Mouse (Mus musculus) urinary bladder, postnatal 25 days (tissue): ENCODE measurements around the gene Nbea.
"Not testable (repeated sequence)": the region's sequence is repeated elsewhere in the genome, so short reads cannot be mapped to it uniquely, and the experiment has no call there.

Source experiments
- DNase-seq: peaks from one replicate; pipeline ENCODE4 v3.0.0; 2022; ENCODE audit warnings: low spot score

Gene Nbea

DNA sequence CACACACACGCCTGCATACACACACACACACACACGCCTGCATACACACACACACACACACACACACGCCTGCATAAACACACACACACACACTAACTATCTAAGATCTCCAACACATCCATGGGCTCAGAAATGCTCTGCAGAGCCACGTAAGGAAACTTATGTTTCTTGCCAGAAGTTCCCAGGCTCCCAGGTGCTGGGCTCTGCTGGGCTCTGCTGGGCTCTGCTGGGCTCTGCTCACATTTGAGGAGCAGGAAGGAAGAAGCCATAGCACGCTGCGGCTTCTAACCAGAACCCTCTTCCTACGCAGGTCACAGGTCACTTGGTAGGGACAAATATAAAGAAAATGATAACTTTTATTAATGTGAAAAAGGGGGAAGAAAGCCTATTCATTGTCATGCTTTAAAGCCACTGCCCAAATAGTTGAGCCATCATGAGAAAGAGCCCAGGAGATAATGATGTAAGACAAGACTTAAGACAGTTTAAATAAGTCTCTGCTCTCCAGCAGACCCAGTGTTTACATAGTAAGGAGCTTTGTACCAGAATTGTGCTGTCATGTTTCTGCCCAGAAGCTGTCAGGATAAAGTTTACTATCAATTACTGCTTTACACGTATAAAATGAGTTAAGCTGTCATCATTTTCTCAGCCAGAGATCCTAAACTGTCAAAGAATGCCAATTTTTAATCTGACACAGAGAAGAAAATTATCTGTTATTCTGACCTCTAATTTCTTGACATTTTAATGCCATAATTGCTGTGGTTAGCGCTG is 521.6 kb downstream of the Nbea start:
- DNase-seq, result no peak

DNA sequence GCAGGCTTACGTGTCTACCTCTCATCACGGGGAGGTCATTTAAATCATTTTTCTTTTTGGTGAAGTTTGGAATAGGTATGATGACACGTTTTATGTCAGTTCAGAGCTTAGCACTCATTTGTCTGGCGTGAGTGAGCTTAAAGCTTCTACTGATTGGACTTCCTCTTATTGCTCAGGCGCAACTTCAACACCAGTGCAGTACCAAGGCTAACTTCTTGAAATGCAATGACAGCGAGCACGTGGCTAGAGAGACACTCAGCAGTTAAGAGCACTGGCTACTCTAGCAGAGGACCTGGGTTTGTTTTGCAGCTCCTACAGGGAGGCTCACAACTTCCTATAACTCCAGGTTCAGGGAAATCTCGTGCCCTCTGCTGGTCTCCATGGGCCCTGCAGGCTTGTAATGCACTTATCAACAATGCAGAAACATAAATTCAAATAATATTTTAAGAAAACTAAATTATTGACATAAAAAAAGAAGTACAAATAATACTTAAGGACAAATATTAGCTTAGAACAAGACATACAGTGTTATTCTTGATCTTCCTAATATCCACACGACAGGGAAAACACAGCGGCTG is 523.2 kb downstream of the Nbea start:
- DNase-seq, result no peak

DNA sequence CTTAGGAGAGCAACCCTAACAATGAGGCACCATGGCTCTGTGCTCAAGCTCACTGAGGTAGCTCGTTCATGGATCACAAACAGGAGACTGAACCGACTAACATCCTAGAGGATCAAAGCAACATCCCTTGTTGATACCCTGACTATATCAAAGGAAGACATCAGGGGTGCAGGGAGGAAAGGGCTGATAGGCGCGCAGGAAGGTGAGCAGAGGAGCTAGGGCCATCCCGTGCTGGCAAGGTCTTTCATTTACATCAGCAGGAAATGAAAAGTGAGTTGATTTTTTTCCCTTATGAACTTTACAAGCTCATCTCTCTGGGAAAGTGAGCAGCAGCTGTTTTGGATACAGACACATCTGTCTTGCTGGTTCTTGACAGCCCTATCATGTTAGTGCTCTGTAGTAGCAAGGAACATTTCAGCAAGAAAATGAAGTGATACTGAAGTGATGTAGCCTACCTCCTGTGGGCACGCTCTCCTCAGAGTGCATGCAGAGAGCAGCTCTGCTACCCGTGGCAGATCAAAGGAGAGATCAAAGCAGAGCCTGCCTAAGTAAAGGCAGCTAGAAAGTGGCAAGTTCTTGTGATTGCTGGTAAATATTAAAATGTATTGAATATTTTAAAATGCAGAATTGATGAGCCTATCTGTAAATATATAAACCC is 523.8 kb downstream of the Nbea start:
- DNase-seq, result no peak

DNA sequence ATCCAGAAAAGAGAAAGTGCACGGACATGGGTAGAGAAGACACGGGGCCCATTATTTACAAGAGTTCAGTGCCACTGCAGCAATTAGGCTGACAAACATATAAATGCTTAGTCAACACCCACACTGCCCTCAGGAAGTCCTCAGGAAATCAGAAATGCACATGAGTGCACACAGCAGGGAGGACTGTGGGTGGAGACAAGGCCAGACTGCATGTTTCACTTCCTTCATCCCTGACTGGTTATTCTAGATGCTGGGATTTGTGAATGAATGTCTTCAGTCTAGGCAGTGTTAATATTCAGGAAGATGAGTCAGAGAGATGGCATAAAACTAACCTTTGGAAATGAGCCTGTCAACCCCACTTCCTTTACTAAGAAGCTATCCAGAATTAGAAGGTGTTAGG is 531.2 kb downstream of the Nbea start:
- DNase-seq, result no peak

DNA sequence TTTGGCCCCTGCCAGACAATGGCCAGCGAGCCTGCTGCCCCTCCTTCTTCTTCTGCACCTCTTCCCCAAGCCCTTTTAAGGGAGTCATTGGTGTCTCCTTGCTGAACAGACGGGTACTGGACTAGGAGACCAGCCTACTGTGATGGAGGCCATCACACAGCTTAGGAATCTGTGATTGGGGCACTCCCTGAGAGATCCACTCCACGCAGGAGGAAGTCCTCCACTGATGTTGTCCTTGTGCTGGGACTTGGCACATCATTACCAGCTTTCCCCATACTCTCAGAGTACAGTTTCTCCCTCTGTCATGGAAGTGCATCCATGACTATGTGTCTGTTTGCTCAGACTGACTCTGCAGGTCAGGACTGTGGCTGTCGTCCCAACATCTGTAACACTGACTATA is 531.6 kb downstream of the Nbea start:
- DNase-seq, result no peak

DNA sequence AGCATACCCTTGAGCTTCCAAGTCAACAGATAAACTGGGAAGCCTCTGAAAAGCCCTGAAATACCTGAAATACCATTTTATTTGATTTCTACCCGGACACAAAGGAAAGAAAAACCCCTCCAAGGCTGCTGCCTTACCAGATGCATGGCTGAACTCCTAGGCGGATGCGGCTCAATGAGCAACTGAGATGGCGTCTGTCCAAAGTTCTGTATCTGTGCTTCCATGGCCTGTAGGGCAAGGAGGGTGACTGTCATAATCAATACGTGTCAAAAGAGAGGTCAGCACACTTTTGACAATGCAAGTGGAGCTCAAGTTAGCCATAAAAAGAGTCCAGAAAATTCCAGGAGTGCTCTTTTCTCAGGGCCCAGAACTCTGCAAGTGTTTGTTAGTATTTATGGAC is 534.0 kb downstream of the Nbea start:
- DNase-seq, result no peak

DNA sequence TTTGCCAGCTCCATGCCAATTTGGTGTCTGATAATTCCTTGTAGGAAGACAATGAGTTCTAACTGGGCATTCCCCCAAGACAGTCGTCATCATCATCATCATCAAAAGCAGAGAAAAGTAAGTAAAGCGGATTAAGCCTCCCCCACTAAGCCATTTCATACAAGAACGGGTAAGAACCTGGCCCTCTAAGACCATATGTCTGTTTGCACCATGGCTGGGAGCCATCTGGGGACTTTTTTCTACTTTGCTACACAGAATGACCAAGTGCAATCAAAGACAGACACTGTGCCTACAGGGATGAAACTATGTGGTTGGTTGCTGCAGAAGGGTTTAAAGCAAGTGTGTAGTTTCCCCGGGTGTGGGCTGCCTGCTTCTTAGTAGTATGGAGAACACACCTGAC is 535.2 kb downstream of the Nbea start:
- DNase-seq, result no peak

DNA sequence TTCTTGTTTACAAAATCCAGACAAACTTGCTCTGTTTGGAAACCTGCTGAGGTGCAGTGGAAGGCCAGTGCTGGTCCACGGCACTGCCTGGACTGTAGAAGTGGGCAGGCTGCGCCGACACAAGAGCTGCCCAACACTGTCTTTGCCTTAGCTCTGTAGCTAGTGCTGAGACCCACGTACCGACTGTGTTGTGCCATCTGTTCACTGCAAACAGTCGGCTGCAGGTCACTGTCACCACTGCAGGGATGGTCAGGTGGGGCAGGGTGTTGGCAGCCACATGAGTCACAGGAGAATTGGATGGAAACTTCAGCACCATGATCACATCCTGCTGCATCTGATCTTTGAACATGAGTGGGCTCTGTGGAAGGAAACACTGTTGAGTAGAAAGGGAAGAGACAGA is 536.3 kb downstream of the Nbea start:
- no peak for DNase-seq

DNA sequence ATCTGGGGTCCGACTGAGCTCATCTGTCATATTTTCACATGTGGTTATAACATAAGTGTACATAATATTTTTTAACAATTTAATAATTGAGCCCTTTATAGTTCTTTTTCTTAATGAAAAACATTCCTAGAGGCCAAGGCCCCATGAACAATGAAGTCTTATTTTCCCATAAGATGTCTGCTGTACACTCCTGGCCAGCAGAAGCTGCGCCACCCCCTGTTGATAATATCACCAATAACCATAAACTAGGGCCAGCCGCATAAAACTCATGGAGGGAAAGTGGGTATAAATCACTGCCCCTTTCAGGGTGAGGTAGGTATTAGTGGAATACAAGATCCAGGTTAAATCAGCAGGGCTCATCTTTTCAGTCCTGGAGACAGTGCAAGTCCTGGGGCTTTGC is 537.1 kb downstream of the Nbea start:
- no peak for DNase-seq

DNA sequence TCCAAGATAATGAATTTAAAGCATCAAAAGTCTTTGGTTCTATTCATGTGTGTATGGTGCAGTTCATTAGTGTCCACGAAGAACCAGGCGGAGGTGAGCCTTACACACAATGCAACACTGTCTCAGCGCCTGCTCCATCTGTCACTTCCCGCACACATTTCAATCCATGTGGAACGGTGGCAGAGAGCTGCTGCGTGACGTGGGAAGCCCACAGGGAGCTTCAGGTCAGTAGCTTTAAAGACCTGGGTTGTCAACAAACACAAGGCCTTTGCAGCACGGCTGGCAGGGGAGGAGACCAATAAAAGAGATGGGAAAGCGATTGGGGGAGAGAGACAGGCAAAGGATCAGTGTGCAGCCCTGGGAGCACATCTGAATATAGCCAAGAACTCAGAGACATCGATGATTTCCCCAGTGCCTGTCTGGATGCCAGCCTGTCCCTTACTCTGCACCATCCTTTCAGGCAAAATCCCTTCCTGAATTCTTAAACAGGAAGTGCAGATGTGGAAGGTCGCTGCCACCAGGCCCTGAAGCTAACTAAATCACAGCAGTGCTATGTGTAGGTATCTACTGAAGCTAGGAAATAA is 539.4 kb downstream of the Nbea start:
- DNase-seq, result no peak

DNA sequence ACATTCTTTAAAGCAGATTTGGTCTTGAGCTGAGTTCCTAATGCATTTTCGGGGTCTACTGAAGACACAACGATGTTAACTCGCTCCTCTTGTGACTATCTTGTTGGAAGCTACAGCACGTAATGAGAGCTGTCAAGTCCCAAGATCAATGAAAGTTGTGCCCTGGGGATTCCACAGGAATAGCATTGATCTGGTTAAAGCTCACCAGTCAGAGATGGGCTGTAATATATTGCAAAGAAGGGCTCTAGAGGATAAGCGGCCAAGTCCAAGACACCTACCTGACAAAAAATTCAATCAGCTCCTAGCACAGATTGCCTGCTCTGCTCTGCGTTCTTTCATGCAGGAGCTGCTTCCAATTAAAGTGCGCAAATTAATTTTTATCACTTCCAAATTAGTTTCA is 545.8 kb downstream of the Nbea start:
- no peak for DNase-seq

DNA sequence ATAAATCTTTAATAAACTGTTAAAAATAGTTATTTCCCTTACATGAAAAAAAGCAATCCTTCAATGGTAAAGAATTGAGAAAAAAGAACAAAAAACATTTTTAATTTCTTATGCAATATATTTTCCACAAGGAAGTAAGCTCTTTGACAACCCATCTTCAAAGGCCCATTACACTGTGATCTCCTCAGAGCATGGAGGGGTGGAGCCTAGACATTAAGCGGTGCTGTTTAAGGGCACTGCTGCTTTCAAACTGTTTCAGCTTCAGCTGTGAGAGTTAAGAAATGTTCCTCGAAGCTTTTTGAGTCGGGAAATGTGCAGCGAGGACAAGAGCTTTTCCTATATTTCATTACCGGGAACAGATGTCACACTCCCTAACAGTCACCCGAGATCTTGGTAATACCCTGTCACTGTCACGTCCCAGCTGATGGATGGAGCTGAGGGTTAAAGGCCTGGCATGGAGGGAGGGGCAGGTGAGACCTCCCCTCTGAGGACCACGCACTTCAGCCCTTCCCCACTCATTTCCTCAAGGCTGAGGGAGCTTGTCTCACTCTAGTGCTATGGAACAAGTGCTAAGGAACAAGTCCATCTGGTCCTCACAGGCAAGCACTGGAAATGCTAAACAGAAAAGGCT is 547.8 kb downstream of the Nbea start:
- no peak for DNase-seq

DNA sequence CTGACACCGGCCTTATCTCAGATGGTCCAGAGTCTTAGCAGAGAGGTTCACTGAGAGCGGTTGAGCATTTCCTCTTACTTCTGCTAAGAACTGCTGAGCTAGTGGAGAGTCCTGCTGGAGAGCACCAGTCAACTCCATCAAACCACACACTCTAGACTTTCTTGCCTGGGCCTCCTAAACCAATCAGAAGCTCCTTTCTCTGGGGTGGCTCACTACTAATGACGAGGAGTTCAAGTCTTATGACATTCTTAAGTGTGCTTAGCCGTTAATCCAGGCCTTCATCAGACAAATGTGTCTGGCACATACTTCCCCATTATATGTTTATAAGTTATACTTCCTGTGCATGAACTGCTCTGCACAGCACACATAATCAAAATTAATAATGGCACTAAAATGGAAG is 556.4 kb downstream of the Nbea start:
- no peak for DNase-seq

DNA sequence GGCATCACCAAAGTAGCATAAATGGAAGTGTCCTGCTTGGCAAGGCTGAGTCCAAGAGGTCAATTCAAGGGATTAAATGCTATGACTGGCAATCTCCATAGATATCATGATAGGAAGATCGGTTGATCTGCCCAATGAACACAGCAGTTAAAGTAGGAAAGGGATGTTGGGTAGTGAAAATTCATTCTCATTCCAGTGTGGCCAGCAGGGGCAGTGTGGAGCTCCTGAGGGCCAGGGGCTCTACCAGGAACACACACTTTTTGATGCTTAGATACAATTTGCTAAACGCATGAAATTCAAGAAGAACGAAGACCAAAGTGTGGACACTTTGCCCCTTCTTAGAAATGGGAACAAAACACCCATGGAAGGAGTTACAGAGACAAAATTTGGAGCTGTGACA is 561.5 kb downstream of the Nbea start:
- not testable (repeated sequence) for DNase-seq

DNA sequence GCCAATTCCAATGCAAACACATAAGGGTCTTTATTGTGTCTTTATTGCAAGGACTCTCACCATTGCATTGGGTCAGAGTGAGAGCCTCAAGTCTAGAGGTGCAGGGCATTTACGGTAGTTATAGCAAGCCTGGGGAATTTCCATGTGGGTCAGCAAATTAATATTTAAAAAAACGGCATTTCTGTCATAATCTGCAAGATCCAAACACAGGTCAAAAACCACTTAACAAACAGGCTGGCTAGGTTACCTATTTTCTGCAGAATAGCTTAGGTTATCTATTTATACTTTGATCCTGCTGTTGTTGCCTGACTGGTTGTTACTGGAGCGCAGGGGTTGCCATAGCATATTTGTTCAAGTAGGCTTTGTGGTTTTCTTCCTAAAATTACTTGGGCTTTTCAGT is 565.1 kb downstream of the Nbea start:
- DNase-seq, result no peak

DNA sequence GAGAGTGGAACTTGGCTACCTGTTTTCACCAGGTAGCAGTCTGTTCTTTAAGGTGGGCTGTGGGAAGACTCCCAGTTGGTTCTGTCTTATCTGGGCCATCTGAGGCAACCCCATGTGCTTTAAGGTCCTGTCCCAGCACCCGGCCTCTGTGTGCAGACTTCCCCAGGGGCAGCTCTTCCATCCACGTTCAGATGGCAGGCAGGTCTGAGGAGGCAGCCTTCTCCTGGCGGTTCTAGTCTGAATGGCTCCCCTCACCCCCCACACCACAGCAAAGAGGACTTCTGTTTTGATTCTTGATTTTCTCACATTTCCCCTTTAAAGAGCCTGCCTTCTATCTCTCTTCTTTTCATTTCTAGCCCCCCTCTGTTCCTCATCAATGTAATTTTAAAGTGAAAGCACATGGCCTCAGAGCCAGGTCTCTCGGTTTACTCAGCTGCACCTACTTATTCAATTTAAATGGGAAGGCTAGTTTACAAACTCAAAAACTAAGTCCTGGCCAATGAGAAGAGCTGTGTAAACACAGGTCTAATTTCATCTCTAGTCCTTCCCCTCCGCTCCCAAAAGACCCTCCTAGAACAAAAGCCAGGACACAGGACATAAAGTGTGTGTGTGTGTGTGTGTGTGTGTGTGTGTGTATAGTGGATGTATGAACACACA is 570.9 kb downstream of the Nbea start:
- DNase-seq, result no peak

DNA sequence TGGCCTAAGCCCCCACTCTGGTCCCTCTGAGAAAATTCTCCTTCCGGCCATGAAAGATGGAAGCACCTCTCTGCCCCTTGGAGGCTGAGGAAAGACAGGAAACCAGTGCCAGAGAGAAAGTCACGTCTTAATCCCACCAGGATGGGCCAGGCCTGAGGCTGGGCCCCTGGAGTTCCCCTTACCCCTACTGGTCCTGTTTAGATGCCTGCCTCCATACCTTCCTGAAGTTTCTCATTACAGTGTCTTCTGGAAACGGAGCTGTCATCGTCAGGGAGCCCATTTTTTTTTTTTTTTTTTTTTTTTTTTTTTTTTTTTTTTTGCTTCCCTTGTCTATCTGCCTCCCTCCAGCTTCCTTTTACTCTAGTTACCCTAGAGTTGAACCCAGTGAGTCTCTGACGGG is 571.5 kb downstream of the Nbea start:
- no peak for DNase-seq

DNA sequence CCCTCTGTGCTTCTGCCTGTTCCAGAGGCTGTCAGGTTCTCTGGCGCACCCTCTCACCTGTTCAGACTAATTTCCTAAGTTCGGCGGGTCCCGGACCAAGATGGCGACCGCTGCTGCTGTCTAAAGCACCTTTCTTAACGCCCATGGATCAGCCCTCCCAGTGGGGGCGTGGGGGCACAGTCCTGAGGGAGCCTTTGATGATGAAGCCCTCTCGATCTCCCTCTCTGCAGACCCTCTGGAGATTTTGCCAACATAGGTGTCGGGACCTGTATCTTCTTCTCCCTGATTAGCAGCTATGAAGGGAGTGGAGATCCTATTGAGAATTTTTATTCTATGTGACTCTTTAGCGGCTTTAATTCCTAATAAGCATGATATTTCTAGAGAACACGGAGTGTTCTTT is 573.3 kb downstream of the Nbea start:
- no peak for DNase-seq

DNA sequence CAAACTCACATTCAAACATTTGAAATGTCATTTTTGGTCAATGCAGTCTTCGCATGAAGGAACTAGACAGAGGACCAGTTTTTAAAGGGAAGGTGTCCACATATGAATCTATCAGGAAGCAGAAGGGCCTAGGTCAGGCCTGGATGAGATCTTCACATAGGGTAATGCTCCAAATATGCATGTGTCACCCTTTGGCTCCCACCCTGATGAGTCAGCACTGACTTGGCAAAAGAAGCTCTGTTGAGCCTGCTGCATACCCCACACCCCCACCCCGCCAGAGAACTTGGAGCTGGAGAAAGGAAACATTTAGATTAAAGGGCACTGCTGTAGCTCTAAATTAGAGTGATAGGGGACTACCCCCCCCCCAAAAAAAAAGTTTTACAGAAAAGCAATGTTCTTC is 583.2 kb downstream of the Nbea start:
- peak; percentile 69 for DNase-seq

DNA sequence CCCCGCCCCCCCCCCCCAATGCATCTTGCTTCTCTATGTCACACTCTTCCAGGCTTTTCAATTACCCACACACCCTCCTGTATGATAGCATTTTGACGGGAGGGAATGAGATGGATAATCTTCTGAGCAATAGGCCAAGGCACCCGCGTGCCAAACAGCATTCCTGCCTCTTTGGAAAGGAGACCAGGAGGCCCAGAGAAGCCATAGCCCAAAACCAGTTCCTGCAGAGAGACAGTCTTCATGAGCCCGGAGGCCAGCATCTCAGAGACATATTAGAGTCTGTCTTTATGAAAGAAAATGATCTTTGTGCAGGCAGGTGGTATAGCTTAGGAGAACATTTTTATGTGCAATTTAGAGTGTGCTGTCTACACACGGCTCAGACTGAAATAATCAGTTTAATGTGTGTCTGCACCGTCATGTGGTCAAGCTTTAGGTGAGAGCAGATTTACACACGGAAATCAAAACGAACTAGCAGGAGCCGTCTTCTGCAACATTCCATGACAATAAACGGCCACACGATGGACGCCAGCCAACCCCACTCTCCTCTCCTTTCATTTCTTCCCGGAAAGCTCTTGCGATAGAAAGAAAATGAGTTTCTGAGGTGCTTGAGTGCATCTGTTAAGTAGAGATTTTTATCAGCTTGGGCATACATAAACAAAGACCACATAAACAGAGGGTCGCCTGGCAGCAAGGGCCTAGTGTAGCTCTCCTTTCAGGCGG is 584.0 kb downstream of the Nbea start:
- DNase-seq, result no peak

DNA sequence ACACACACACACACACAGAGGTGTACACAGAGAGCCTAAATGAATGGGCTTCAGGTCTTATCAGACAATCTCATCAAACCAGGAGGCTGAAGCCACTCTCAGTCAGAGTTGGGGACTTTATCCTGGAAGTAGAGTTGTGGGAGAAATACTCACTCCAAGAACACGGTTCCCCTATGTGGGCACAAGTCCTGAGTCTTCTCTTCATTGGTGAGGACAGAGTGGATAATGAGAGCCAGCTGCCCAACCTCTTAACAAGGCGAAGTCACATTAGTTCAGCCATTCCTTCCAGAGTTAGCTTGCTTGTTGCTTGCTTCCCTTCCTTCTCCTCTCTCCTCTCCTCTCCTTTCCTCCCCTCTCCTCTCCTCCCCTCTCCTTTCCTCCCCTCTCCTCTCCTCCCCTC is 584.8 kb downstream of the Nbea start:
- no peak for DNase-seq

DNA sequence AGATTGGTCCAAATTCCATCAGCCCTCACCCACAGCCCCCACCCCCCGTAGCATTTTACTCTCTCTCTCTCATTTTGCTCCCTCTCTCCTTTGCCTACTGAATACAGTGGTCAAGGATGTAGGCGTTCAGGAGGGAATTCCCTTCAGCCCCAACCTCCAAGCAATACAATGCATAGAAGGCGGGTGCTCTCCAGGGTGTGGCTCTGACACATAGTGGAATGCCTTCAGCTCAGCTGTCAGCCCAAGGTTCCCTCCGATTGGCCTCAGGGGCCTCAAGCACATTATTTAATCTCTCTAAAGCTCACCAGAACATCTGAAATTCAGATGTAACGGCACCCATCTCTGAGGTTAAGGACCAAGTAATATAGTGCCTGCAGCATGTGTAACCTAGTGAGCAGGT is 590.2 kb downstream of the Nbea start:
- no peak for DNase-seq
